Mouse (Mus musculus) lung, embryonic 14.5 days (tissue): ENCODE measurements around the gene Tjp1. TPM values are rescaled to one million over a fixed set of nuclear protein-coding genes. Genes with fewer than 3 reads are reported as not detected.

Experiments
- ATAC-seq: fragments of 200-750 bp; cut with Nextera tagmentation; 2 replicates; pipeline ENCODE4 v1.8.0; 2017; ENCODE audit warnings: mild to moderate bottlenecking, moderate TSS enrichment, moderate library complexity; ENCODE audit not compliant: insufficient read depth
- DNase-seq: peaks from one replicate; pipeline ENCODE4 v3.0.0-alpha.2; 2015
- H3K27ac ChIP-seq: fragments of 300-500 bp; sonication (generic); 2 replicates; pipeline ENCODE4 v1.5.1; 2014; ENCODE audit warnings: low read depth, mild to moderate bottlenecking, moderate library complexity
- H3K27me3 ChIP-seq: fragments of 300-500 bp; sonication (generic); 2 replicates; pipeline ENCODE4 v1.6.1; 2014; ENCODE audit warnings: low read length, control low read depth; ENCODE audit not compliant: insufficient read depth
- H3K36me3 ChIP-seq: fragments of 300-500 bp; sonication (generic); 2 replicates; pipeline ENCODE4 v1.6.1; 2014; ENCODE audit warnings: control low read depth; ENCODE audit not compliant: insufficient read depth
- H3K4me1 ChIP-seq: fragments of 300-500 bp; sonication (generic); 2 replicates; pipeline ENCODE4 v1.6.1; 2014; ENCODE audit warnings: antibody characterized with exemption, control low read depth; ENCODE audit not compliant: insufficient read depth
- H3K4me2 ChIP-seq: fragments of 300-500 bp; sonication (generic); 2 replicates; pipeline ENCODE4 v1.6.1; 2014; ENCODE audit warnings: mild to moderate bottlenecking
- H3K4me3 ChIP-seq: fragments of 300-500 bp; sonication (generic); 2 replicates; pipeline ENCODE4 v1.5.1; 2014; ENCODE audit warnings: low read depth, low read length
- H3K9ac ChIP-seq: fragments of 300-500 bp; sonication (generic); 2 replicates; pipeline ENCODE4 v1.6.1; 2014
- H3K9me3 ChIP-seq: fragments of 300-500 bp; sonication (generic); 2 replicates; pipeline ENCODE4 v1.6.1; 2016; ENCODE audit warnings: low read depth, low read length, control low read depth
- CTCF ChIP-seq: IDR thresholded peaks from 2 replicates; pipeline ENCODE4 v1.5.1; 2016; ENCODE audit warnings: antibody characterized with exemption, low read depth
- WGBS: fragments of 180-500 bp; shearing (Covaris S2); extraction: QIAGEN DNeasy Blood & Tissue Kit; methylation state at CpG from one replicate; pipeline ENCODE4 v1.1.7; 2014; 5-methylcytosine and 5-hydroxymethylcytosine counted together
- polyA plus RNA-seq: library from polyadenylated mRNA; unstranded; fragments of >200 nt; fragmentation: Nextera tagmentation; extraction: Ambion mirVana; gene quantifications from 2 replicates; pipeline ENCODE4 v1.2.1, GENCODE M21; 2014

Tjp1 gene
- polyA plus RNA-seq, 1 experiment from 2014 or later: 32.2 TPM

GRCm38 (mm10) chr7:65345314-65345713 is 182.3 kb downstream of the Tjp1 start:
- no peaks in the 10 kb centered on the region for H3K4me1 ChIP-seq
- H3K27me3 ChIP-seq: no peaks in the 10 kb centered on the region
- no peak overlapping the region for H3K4me2 ChIP-seq
- TF ChIP-seq CTCF: no peak
- 68% methylated on average over 3 of the region's 3 CpGs for WGBS
- peaks cover 17% of the 10 kb centered on the region for H3K36me3 ChIP-seq
- DNase-seq (no peak), ATAC-seq (no peak)
- no peak overlapping the region for H3K27ac ChIP-seq
- no peak overlapping the region for H3K4me3 ChIP-seq
- no peak overlapping the region for H3K9ac ChIP-seq
- no peaks in the 10 kb centered on the region for H3K9me3 ChIP-seq

- TF ChIP-seq CTCF: no peak
- DNase-seq (no peak), ATAC-seq (no peak)
- Histone ChIP-seq H3K36me3 (peaks cover 73% of the 10 kb centered on the region), H3K27ac (no peak overlapping the region), H3K4me1 (no peaks in the 10 kb centered on the region), H3K9me3 (no peaks in the 10 kb centered on the region), H3K9ac (no peak overlapping the region), H3K27me3 (no peaks in the 10 kb centered on the region), H3K4me3 (no peak overlapping the region), H3K4me2 (no peak overlapping the region)
- WGBS: 76% methylated on average over 7 of the region's 7 CpGs
Measured at GRCm38 (mm10) chr7:65337581-65338270, 189.9 kb downstream of the Tjp1 start.

GRCm38 (mm10) chr7:65333081-65333760 is 194.4 kb downstream of the Tjp1 start:
- Histone ChIP-seq H3K4me2 (no peak overlapping the region), H3K36me3 (peaks cover 59% of the 10 kb centered on the region), H3K9me3 (no peaks in the 10 kb centered on the region), H3K9ac (no peak overlapping the region), H3K27me3 (no peaks in the 10 kb centered on the region), H3K4me1 (no peaks in the 10 kb centered on the region), H3K27ac (no peak overlapping the region), H3K4me3 (no peak overlapping the region)
- no peak for TF ChIP-seq CTCF
- no peak for DNase-seq
- WGBS: 62% methylated on average over 2 of the region's 2 CpGs
- no peak for ATAC-seq

- Histone ChIP-seq H3K9ac (no peak overlapping the region), H3K27ac (no peak overlapping the region), H3K4me3 (no peak overlapping the region), H3K36me3 (peaks cover 75% of the 10 kb centered on the region), H3K4me2 (no peak overlapping the region), H3K27me3 (no peaks in the 10 kb centered on the region), H3K4me1 (no peaks in the 10 kb centered on the region), H3K9me3 (no peaks in the 10 kb centered on the region)
- 67% methylated on average over 5 of the region's 5 CpGs for WGBS
- TF ChIP-seq CTCF: peak; percentile 92
- DNase-seq (peak; percentile 90), ATAC-seq (peak; percentile 71)
Measured at GRCm38 (mm10) chr7:65319047-65319725, 208.4 kb downstream of the Tjp1 start.

- TF ChIP-seq CTCF: peak; percentile 93
- Histone ChIP-seq H3K4me3 (no peak overlapping the region), H3K27me3 (no peaks in the 10 kb centered on the region), H3K4me1 (no peaks in the 10 kb centered on the region), H3K9ac (no peak overlapping the region), H3K9me3 (no peaks in the 10 kb centered on the region), H3K4me2 (no peak overlapping the region), H3K36me3 (peaks cover 81% of the 10 kb centered on the region), H3K27ac (no peak overlapping the region)
- no peak for ATAC-seq
- 37% methylated on average over 5 of the region's 5 CpGs for WGBS
- peak; percentile 73 for DNase-seq
Measured at GRCm38 (mm10) chr7:65317418-65317817, 210.2 kb downstream of the Tjp1 start.

GRCm38 (mm10) chr7:65315182-65315581 is 212.4 kb downstream of the Tjp1 start:
- peaks cover 86% of the 10 kb centered on the region for H3K36me3 ChIP-seq
- no peak for DNase-seq
- ATAC-seq: no peak

More at GRCm38 (mm10) chr7:65315182-65315581, 212.4 kb downstream of the Tjp1 start:
- no peaks in the 10 kb centered on the region for H3K4me1 ChIP-seq
- no peak overlapping the region for H3K9ac ChIP-seq
- 89% methylated on average over 2 of the region's 2 CpGs for WGBS
- no peaks in the 10 kb centered on the region for H3K9me3 ChIP-seq
- H3K4me2 ChIP-seq: no peak overlapping the region
- no peak overlapping the region for H3K4me3 ChIP-seq
- H3K27ac ChIP-seq: no peak overlapping the region
- TF ChIP-seq CTCF: no peak
- no peaks in the 10 kb centered on the region for H3K27me3 ChIP-seq
